Mouse (Mus musculus) kidney, postnatal 10 days (tissue): ENCODE data around the gene Il19.

Experiments
- DNase-seq: peaks from one replicate; pipeline ENCODE4 v3.0.0; 2021; ENCODE audit warnings: mixed read lengths

Il19 gene

GRCm38 (mm10) chr1:130940065-130940687 lies at the start of gene Il19:
Gene Il19, minus strand, starts transcription at chr1:130940115.
- no peak for DNase-seq

- DNase-seq: no peak
Measured at GRCm38 (mm10) chr1:130989331-130989730, 49.4 kb upstream of the Il19 start.

- no peak for DNase-seq
Measured at GRCm38 (mm10) chr1:130987418-130987817, 47.5 kb upstream of the Il19 start.

GRCm38 (mm10) chr1:130987001-130987400 lies 47.1 kb upstream of the Il19 start:
- no peak for DNase-seq

GRCm38 (mm10) chr1:130984441-130984840 lies 44.5 kb upstream of the Il19 start:
- peak; percentile 13 for DNase-seq

GRCm38 (mm10) chr1:130979455-130979854 lies 39.5 kb upstream of the Il19 start:
- DNase-seq: peak; percentile 68

- DNase-seq: no peak
Measured at GRCm38 (mm10) chr1:130963891-130964290, 24.0 kb upstream of the Il19 start.

GRCm38 (mm10) chr1:130946920-130947319 lies 7.0 kb upstream of the Il19 start:
- peak; percentile 16 for DNase-seq

GRCm38 (mm10) chr1:130941801-130942200 lies 1.9 kb upstream of the Il19 start:
- DNase-seq: no peak

- no peak for DNase-seq
Measured at GRCm38 (mm10) chr1:130938192-130938591, 1.7 kb downstream of the Il19 start.

GRCm38 (mm10) chr1:130937170-130937569 lies 2.7 kb downstream of the Il19 start:
- no peak for DNase-seq

GRCm38 (mm10) chr1:130936351-130936750 lies 3.6 kb downstream of the Il19 start:
- DNase-seq: no peak

- no peak for DNase-seq
Measured at GRCm38 (mm10) chr1:130926484-130926883, 13.4 kb downstream of the Il19 start.

GRCm38 (mm10) chr1:130918323-130918980 lies 21.5 kb downstream of the Il19 start:
- no peak for DNase-seq

GRCm38 (mm10) chr1:130911401-130912010 lies 28.4 kb downstream of the Il19 start, which contains the start of gene Il20:
Gene Il20, minus strand, starts transcription at chr1:130911451.
- DNase-seq: no peak

GRCm38 (mm10) chr1:130902505-130902904 lies 37.4 kb downstream of the Il19 start:
- DNase-seq: no peak

GRCm38 (mm10) chr1:130894468-130894867 lies 45.4 kb downstream of the Il19 start:
- DNase-seq: no peak

- DNase-seq: no peak
Measured at GRCm38 (mm10) chr1:130893329-130894040, 46.4 kb downstream of the Il19 start.

GRCm38 (mm10) chr1:130892446-130892845 lies 47.5 kb downstream of the Il19 start:
- DNase-seq: no peak

GRCm38 (mm10) chr1:130887354-130887753 lies 52.6 kb downstream of the Il19 start, which contains the start of gene Il24:
Gene Il24, minus strand, starts transcription at chr1:130887454.
- no peak for DNase-seq

GRCm38 (mm10) chr1:130883146-130883545 lies 56.8 kb downstream of the Il19 start:
- no peak for DNase-seq
